Mouse (Mus musculus): Measurements from ENCODE around the gene Pfas. TPM values are rescaled to one million over a fixed set of nuclear protein-coding genes. Genes with fewer than 3 reads are reported as not detected.
"Not testable (repeated sequence)": the region's sequence is repeated elsewhere in the genome, so short reads cannot be mapped to it uniquely, and the experiment has no call there.

Gene Pfas
- polyA plus RNA-seq, 1 experiment, result not detected

GRCm38 (mm10) chr11:69009508-69009907 is 1.2 kb upstream of the Pfas start:
- no peak for TF ChIP-seq POLR2A (IDR thresholded peaks at IDR 0.05; ENCODE audit: insufficient read depth, low read depth, low read length)
- no peak for TF ChIP-seq CTCF (IDR thresholded peaks at IDR 0.05; ENCODE audit: insufficient read depth, low read depth, low read length)

GRCm38 (mm10) chr11:69006575-69006974 is 1.7 kb downstream of the Pfas start:
- not testable (repeated sequence) for H3K27ac ChIP-seq (ENCODE audit: insufficient read depth, low read depth, low read length); H3K4me1 ChIP-seq (ENCODE audit: control insufficient read depth, insufficient read depth, low read length)

More at GRCm38 (mm10) chr11:69009508-69009907, 1.2 kb upstream of the Pfas start:
- Histone ChIP-seq H3K27ac (ENCODE audit: insufficient read depth, low read depth, low read length) (no peak overlapping the region), H3K4me1 (ENCODE audit: control insufficient read depth, insufficient read depth, low read length) (no peaks in the 10 kb centered on the region), H3K4me3 (ENCODE audit: insufficient read depth, low read depth, low read length) (no peak overlapping the region)
- WGBS, result 90% methylated on average over 1 of the region's 1 CpGs

GRCm38 (mm10) chr11:69005193-69005592 is 3.1 kb downstream of the Pfas start:
- no peak for TF ChIP-seq POLR2A (IDR thresholded peaks at IDR 0.05; ENCODE audit: insufficient read depth, low read depth, low read length)
- no peak for TF ChIP-seq CTCF (IDR thresholded peaks at IDR 0.05; ENCODE audit: insufficient read depth, low read depth, low read length)
- Histone ChIP-seq H3K27ac (ENCODE audit: insufficient read depth, low read depth, low read length) (no peak overlapping the region), H3K4me1 (ENCODE audit: control insufficient read depth, insufficient read depth, low read length) (no peaks in the 10 kb centered on the region), H3K4me3 (ENCODE audit: insufficient read depth, low read depth, low read length) (no peak overlapping the region)
- WGBS, result 76% methylated on average over 7 of the region's 7 CpGs

More at GRCm38 (mm10) chr11:69006575-69006974, 1.7 kb downstream of the Pfas start:
- not testable (repeated sequence) for H3K4me3 ChIP-seq (ENCODE audit: insufficient read depth, low read depth, low read length)

- 57% methylated on average over 4 of the region's 4 CpGs for WGBS
- H3K4me3 ChIP-seq (ENCODE audit: insufficient read depth, low read depth, low read length), result no peak overlapping the region
- no peak overlapping the region for H3K27ac ChIP-seq (ENCODE audit: insufficient read depth, low read depth, low read length)
- no peaks in the 10 kb centered on the region for H3K4me1 ChIP-seq (ENCODE audit: control insufficient read depth, insufficient read depth, low read length)
- TF ChIP-seq CTCF (IDR thresholded peaks at IDR 0.05; ENCODE audit: insufficient read depth, low read depth, low read length) (no peak), POLR2A (IDR thresholded peaks at IDR 0.05; ENCODE audit: insufficient read depth, low read depth, low read length) (no peak)
Observed at GRCm38 (mm10) chr11:69003592-69003991, 4.7 kb downstream of the Pfas start.

GRCm38 (mm10) chr11:69002782-69003181 is 5.5 kb downstream of the Pfas start:
- WGBS, result 95% methylated on average over 4 of the region's 4 CpGs

GRCm38 (mm10) chr11:68997080-68997479 is 11.2 kb downstream of the Pfas start:
- WGBS, result 97% methylated on average over 4 of the region's 4 CpGs
- H3K4me3 ChIP-seq (ENCODE audit: insufficient read depth, low read depth, low read length), result no peak overlapping the region
- H3K27ac ChIP-seq (ENCODE audit: insufficient read depth, low read depth, low read length), result no peak overlapping the region
- no peaks in the 10 kb centered on the region for H3K4me1 ChIP-seq (ENCODE audit: control insufficient read depth, insufficient read depth, low read length)
- TF ChIP-seq POLR2A (IDR thresholded peaks at IDR 0.05; ENCODE audit: insufficient read depth, low read depth, low read length) (no peak), CTCF (IDR thresholded peaks at IDR 0.05; ENCODE audit: insufficient read depth, low read depth, low read length) (no peak)

More at GRCm38 (mm10) chr11:69002782-69003181, 5.5 kb downstream of the Pfas start:
- H3K4me3 ChIP-seq (ENCODE audit: insufficient read depth, low read depth, low read length); H3K27ac ChIP-seq (ENCODE audit: insufficient read depth, low read depth, low read length); H3K4me1 ChIP-seq (ENCODE audit: control insufficient read depth, insufficient read depth, low read length): not testable (repeated sequence)

GRCm38 (mm10) chr11:68994377-68994776 is 13.9 kb downstream of the Pfas start:
- TF ChIP-seq POLR2A (IDR thresholded peaks at IDR 0.05; ENCODE audit: insufficient read depth, low read depth, low read length) (no peak), CTCF (IDR thresholded peaks at IDR 0.05; ENCODE audit: insufficient read depth, low read depth, low read length) (no peak)
- Histone ChIP-seq H3K27ac (ENCODE audit: insufficient read depth, low read depth, low read length) (no peak overlapping the region), H3K4me1 (ENCODE audit: control insufficient read depth, insufficient read depth, low read length) (no peaks in the 10 kb centered on the region), H3K4me3 (ENCODE audit: insufficient read depth, low read depth, low read length) (no peak overlapping the region)
- 96% methylated on average over 3 of the region's 3 CpGs for WGBS

- Histone ChIP-seq H3K27ac (ENCODE audit: insufficient read depth, low read depth, low read length) (no peak overlapping the region), H3K4me1 (ENCODE audit: control insufficient read depth, insufficient read depth, low read length) (no peaks in the 10 kb centered on the region), H3K4me3 (ENCODE audit: insufficient read depth, low read depth, low read length) (no peak overlapping the region)
- TF ChIP-seq CTCF (IDR thresholded peaks at IDR 0.05; ENCODE audit: insufficient read depth, low read depth, low read length) (no peak), POLR2A (IDR thresholded peaks at IDR 0.05; ENCODE audit: insufficient read depth, low read depth, low read length) (no peak)
- 87% methylated on average over 7 of the region's 7 CpGs for WGBS
Observed at GRCm38 (mm10) chr11:68993122-68993521, 15.1 kb downstream of the Pfas start.

- no peak overlapping the region for H3K4me3 ChIP-seq (ENCODE audit: insufficient read depth, low read depth, low read length)
- 94% methylated on average over 17 of the region's 17 CpGs for WGBS
- H3K27ac ChIP-seq (ENCODE audit: insufficient read depth, low read depth, low read length), result no peak overlapping the region
- H3K4me1 ChIP-seq (ENCODE audit: control insufficient read depth, insufficient read depth, low read length), result no peaks in the 10 kb centered on the region
- TF ChIP-seq CTCF (IDR thresholded peaks at IDR 0.05; ENCODE audit: insufficient read depth, low read depth, low read length), result no peak
- no peak for TF ChIP-seq POLR2A (IDR thresholded peaks at IDR 0.05; ENCODE audit: insufficient read depth, low read depth, low read length)
Observed at GRCm38 (mm10) chr11:68988341-68988740, 19.9 kb downstream of the Pfas start.

GRCm38 (mm10) chr11:68987365-68987882 is 20.8 kb downstream of the Pfas start:
- 83% methylated on average over 11 of the region's 11 CpGs for WGBS
- H3K27ac ChIP-seq (ENCODE audit: insufficient read depth, low read depth, low read length), result no peak overlapping the region

More at GRCm38 (mm10) chr11:68987365-68987882, 20.8 kb downstream of the Pfas start:
- no peak for TF ChIP-seq POLR2A (IDR thresholded peaks at IDR 0.05; ENCODE audit: insufficient read depth, low read depth, low read length)
- TF ChIP-seq CTCF (IDR thresholded peaks at IDR 0.05; ENCODE audit: insufficient read depth, low read depth, low read length), result no peak
- H3K4me3 ChIP-seq (ENCODE audit: insufficient read depth, low read depth, low read length), result no peak overlapping the region
- no peaks in the 10 kb centered on the region for H3K4me1 ChIP-seq (ENCODE audit: control insufficient read depth, insufficient read depth, low read length)
